Mouse (Mus musculus) skeletal muscle tissue, adult 2 months (tissue): ENCODE results near the gene Cfap73.

ENCODE experiments used
- DNase-seq: peaks from one replicate; pipeline ENCODE4 v3.0.0-alpha.2; 2012; ENCODE audit warnings: low read depth, low spot score

Cfap73 gene

DNA sequence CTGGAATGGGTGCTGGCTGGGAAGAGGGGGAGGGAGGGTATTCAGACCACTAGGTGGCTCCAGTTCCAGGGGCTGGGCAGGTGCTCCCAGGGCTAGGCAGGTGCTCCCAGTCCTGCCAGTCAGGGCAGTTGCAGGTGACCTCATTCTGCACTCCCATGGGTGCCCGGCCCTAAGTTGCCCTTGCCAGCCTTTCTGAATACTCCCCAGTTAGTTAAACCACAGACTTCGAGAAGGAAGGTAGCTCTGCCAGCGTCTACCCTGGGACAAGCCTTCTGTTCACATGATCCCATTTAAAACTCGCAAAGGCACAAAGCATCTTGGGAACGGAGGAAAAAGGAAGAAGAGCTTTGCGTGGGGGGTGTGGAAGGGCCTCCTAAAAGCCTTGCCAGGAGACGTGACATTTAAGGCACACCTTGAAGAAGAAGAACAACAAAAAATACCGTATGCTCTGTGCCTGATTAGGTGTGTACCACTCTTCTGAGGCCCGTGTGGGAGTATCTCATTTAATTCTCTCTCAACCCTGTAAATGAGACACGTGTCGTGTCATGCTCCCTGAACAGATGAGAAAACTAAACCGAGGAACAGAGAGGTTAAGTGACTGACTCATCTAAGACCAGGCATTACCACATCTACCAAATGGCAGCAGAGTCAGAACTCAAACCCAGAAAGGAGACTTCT, 13.9 kb upstream of the Cfap73 start:
- no peak for DNase-seq

DNA sequence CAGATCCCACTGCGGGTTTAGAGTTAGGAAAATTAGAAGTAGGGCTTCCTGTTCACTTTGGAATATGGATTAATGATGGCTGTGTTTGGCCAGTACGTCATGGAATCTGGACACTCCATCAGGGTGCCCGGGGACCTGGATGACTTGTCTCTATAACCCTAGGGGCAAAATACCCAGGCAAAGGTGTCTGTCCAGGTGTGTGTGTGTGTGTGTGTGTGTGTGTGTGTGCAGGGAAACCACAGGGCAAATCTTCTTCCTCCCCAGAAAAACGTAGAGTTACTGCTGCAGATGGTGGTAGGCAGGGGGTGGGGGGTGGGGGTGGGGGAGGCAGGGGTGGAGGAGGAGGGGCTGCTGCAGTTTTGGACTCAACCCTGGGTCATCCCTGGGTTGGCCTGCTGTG, 13.3 kb upstream of the Cfap73 start:
- no peak for DNase-seq

DNA sequence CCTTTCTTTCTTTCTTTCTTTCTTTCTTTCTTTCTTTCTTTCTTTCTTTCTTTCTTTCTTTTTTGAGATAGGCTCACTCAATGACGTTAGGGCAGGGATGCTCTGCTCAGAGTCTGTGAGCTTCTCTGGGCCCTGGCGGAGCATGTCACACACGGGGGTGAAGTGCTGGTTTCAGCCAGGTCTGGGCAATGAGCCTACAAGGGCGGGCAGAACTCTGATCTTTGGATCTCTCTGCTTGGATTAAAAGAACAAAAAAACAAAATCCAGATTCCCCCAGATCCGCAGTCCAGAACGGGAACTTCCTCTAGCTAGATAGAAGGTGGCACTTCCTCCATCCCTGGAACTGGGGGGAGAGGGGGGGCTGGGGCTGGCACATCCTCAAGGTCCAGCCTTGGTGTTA, 11.8 kb upstream of the Cfap73 start:
- no peak for DNase-seq

- no peak for DNase-seq
These were observed 10.2 kb upstream of the Cfap73 start for GRCm38 (mm10) chr5:120644227-120644626.

GRCm38 (mm10) chr5:120643365-120644085, 9.5 kb upstream of the Cfap73 start:
- no peak for DNase-seq

- no peak for DNase-seq
These were observed 6.1 kb upstream of the Cfap73 start for GRCm38 (mm10) chr5:120640094-120640493.

DNA sequence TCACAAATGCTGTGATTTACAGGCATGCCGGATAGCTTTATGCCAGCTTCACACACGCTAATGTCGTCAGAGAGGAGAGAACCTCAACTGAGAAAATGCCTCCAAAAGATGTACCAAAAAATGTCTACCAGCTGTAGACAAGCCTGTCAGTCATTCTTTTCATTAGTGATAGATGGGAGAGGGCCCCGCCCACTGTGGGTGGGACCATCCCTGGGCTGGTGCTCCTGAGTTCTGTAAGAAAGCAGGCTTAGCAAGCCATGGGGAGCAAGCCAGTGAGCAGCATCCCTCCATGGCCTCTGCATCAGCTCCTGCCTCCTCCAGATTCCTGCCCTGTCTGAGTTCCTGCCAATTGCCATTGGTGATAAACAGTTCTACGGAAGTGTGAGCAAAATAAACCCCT, 1.6 kb upstream of the Cfap73 start:
- no peak for DNase-seq

GRCm38 (mm10) chr5:120634860-120635259, 825 bp upstream of the Cfap73 start:
- DNase-seq: no peak

DNA sequence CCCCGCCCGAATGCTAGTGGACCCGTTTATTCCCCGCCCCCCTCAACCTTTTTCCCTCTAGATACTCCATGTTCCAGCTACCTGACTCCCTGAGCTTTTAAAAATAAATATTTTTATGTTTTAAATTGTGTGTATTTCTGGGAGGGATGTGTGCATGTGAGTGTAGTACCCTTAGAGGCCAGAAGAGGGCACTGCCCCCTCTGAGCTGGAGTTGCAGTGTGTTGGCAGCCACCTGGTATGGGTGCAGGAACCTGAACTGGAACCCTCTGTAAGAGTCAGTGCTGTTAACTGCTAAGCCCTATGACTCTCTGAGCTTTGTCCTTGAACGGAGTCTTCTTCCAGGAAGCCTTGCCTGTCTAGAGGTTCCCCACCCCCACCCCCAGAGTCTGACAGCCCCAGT, 2.1 kb downstream of the Cfap73 start:
- no peak for DNase-seq

GRCm38 (mm10) chr5:120631128-120631527, 2.9 kb downstream of the Cfap73 start:
- DNase-seq: no peak

DNA sequence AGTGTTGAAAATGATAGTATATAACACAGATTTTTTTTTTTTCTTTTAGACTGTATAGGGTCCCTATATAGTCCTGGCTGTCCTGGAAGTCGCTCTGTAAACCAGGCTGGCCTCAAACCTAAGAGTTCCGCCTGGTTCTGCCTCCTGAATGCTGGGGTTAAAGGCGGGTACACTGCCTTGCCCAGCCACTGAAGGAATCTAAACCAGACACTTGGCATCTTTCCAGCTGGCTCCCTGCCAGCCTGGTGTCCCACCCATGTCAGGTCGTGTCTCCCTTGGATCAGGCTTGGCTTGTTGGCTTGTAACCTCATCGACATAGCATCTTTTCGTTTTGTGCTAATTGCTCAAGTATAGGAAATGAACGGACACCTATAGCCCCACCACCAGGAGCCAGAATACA, 5.4 kb downstream of the Cfap73 start:
- DNase-seq: no peak

- no peak for DNase-seq
These were observed 6.3 kb downstream of the Cfap73 start for GRCm38 (mm10) chr5:120627515-120628300.

DNA sequence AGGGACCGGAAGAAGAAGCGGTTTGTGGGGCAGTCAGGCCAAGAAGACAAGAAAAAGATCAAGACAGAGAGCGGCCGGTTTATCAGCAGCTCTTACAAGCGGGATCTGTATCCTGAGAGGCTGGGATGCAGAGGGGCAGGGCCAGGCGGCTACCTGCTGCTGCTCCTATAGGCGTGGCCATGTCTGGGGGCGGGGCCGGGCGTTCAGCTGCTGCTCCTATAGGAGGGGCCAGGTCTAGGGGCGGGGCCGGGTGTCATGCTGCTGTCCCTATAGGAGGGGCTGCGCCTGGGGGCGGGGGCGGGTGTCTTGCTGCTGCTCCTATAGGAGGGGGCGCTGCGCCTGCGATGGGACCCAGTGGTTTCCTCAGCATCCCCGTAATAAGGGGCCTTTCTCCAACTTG, 7.6 kb downstream of the Cfap73 start:
- no peak for DNase-seq

- DNase-seq: no peak
These were observed 9.6 kb downstream of the Cfap73 start for GRCm38 (mm10) chr5:120624427-120624826.

DNA sequence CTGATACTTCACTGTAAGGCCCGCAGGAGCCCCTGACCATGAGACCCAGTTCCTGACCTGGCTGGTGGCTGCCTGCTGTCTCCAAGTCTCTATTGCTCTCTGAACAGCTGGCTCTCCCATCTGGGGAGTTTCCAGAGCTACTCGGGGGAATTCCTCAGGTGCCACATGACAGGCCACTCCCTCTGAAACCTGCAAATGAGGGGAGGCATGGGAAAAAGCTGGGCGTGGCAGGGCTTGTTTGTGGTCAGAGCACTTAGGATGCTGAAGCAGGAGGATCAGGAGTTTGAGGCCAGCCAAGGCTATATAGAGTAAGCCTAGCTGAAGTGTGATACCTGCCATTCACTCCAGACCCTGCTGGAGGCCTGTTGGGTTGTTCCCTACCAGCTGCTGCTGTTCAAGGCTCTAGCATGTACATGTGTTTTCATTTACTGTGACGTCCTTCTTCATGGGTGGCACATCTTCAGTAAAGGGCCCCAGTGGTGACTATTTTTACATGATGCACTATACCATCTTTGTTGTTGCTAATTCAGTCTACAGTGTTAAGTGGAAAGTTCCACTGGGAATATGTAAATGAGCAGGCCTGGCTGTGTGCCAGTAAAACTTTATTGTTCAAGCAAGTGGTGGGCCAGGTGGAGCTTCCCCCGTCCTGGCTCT, 11.7 kb downstream of the Cfap73 start:
- DNase-seq: no peak

DNA sequence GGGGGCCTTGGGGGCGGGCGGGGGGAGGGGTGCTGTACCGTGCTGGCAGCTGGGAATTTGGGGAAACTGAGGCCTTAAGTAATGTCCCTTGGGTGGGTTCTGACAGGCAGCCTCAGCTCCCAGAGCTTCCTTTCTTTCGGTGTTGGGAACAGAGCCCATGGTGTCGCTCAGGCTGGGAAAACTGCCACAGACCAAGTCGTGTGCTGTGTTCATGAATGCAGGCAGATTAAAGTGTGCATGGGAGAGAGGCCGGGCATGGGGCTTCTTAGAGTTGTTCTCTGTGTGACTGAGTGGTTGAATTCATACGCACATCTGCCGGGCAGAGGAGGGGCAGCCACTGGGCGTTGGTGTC, 12.2 kb downstream of the Cfap73 start:
- no peak for DNase-seq

GRCm38 (mm10) chr5:120621078-120621765, 12.8 kb downstream of the Cfap73 start:
- DNase-seq: no peak

DNA sequence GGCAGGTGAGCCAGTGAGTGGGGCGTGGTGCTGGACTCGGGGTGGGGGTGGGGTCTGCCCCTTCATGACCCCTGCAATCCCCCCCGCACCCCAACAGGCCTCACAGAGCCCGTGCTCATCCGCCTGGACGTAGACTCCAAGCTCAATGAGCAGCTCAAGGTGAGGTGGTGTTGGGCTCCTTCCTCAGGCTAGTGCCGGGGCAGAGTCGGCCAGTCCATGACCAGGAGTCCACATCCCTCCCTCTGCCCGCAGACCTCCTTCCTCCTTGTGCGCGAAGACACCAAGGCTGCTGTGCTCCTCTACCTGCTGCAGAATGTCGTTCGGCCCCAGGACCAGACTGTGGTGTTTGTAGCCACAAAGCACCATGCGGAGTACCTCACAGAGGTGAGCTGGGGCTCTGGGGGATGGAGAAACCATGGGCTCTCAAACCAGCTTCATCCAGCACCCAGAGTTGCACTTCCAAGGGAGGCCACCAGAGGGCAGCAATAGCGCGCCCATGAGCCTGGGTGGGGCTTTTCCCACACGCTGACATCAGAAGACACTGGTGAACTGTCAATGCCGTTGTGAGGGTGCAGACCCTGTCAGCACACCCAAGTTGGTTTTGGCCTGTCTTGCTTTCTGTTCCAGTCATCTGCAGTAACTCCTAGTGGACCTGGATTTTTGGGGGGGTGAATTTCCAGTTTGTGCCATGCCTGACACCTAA, 13.5 kb downstream of the Cfap73 start:
- DNase-seq: no peak

GRCm38 (mm10) chr5:120619201-120619600, 14.8 kb downstream of the Cfap73 start:
- DNase-seq: no peak

DNA sequence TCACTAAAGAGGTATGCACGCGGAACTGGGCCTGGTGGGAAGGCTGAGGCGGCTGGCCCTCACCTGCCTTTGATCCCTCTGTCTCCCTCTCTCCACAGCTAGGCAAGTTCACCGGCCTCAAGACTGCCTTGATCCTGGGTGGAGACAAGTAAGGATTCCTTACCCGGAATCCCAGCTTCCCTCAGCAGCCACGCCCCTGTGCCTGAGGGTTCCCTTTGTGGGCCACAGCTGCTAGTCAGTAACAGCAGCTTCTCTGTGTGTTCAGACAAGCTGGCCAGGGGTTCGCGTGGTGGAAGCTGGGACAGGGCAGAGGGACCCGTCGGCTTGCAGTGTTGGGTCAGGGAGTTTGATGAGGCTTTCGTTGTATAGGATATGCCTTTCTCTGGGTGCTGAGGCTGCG, 15.3 kb downstream of the Cfap73 start:
- no peak for DNase-seq

GRCm38 (mm10) chr5:120615903-120616302, 18.1 kb downstream of the Cfap73 start:
- no peak for DNase-seq
